48 mouse cellular contexts compared by ENCODE assay signal in genomic region chr7:126541661-126542060, GRCm38 (mm10). TPM values are rescaled to one million over a fixed set of nuclear protein-coding genes. Genes with fewer than 3 reads are reported as not detected.
"Had no signal": no experiment of that assay in that cellular context is flagged by ENCODE, and none has a peak within 500 bp of the region (broad histone marks: within the 10 kb centered on the region; RNA-seq: fewer than 3 reads in every experiment).

No protein-coding gene starts in this region.

- ATAC-seq: hindbrain, embryonic 16.5 days; hindbrain, postnatal 0 days; inflammation-experienced regulatory T-cells, adult 6 months; intestine, embryonic 15.5 days; intestine, embryonic 16.5 days; intestine, postnatal 0 days had no signal

- H3K9me3 ChIP-seq: heart, embryonic 12.5 days; heart, embryonic 13.5 days; heart, embryonic 15.5 days; hindbrain, embryonic 10.5 days; hindbrain, embryonic 12.5 days; hindbrain, embryonic 13.5 days; hindbrain, embryonic 15.5 days; intestine, embryonic 15.5 days; kidney, embryonic 15.5 days had no signal

- DNase-seq: heart, adult 2 months; heart, postnatal 10 days; heart, postnatal 14 days; kidney, adult 11 months; kidney, adult 18-20 months; kidney, adult 2 months; kidney, adult 8-10 months; kidney, adult 9 months; kidney, postnatal 10 days; kidney, postnatal 14 days; kidney, postnatal 25 days; kidney, postnatal 36 days; kidney, postnatal 4 days; layer of hippocampus, adult 9-11 months; layer of hippocampus, postnatal 36 days had no signal

- H3K4me1 ChIP-seq: heart, embryonic 13.5 days; heart, embryonic 15.5 days; hindbrain, embryonic 10.5 days; hindbrain, embryonic 12.5 days; hindbrain, embryonic 13.5 days; hindbrain, embryonic 15.5 days; intestine, embryonic 15.5 days; kidney, embryonic 15.5 days had no signal

- H3K9ac ChIP-seq: heart, embryonic 12.5 days; heart, embryonic 13.5 days; heart, embryonic 15.5 days; hindbrain, embryonic 12.5 days; hindbrain, embryonic 13.5 days; hindbrain, embryonic 14.5 days; hindbrain, embryonic 15.5 days; intestine, embryonic 15.5 days; kidney, embryonic 15.5 days had no signal

- H3K27ac ChIP-seq: heart, adult 2 months; heart, embryonic 13.5 days; heart, embryonic 15.5 days; hindbrain, embryonic 10.5 days; hindbrain, embryonic 12.5 days; hindbrain, embryonic 13.5 days; hindbrain, embryonic 14.5 days; hindbrain, embryonic 15.5 days; hindbrain, postnatal 0 days; intestine, embryonic 15.5 days; kidney, embryonic 15.5 days; kidney, postnatal 0 days; layer of hippocampus, adult 2 months; left cerebral cortex, adult 2 months had no signal

- H3K4me3 ChIP-seq: heart, adult 2 months; heart, embryonic 12.5 days; heart, embryonic 13.5 days; heart, embryonic 15.5 days; hindbrain, embryonic 10.5 days; hindbrain, embryonic 12.5 days; hindbrain, embryonic 13.5 days; hindbrain, embryonic 15.5 days; intestine, embryonic 15.5 days; kidney, embryonic 15.5 days; layer of hippocampus, adult 2 months; left cerebral cortex, adult 2 months had no signal

- H3K4me2 ChIP-seq: heart, embryonic 11.5 days; heart, embryonic 12.5 days; heart, embryonic 13.5 days; heart, embryonic 15.5 days; hindbrain, embryonic 12.5 days; hindbrain, embryonic 13.5 days; hindbrain, embryonic 14.5 days; hindbrain, embryonic 15.5 days; intestine, embryonic 15.5 days; kidney, embryonic 15.5 days had no signal

RNA-seq across cellular contexts. Expression of gene Il27, which starts 53.1 kb away (rescaled TPM):
- total RNA-seq: heart, adult 2 months; heart, adult 8-10 months; heart, postnatal 10 days; heart, postnatal 14 days; heart, postnatal 25 days; layer of hippocampus, adult 18-20 months; layer of hippocampus, adult 2 months; layer of hippocampus, adult 8-10 months; layer of hippocampus, postnatal 10 days; layer of hippocampus, postnatal 14 days; layer of hippocampus, postnatal 25 days; layer of hippocampus, postnatal 36 days; left cerebral cortex, adult 18-20 months; left cerebral cortex, adult 2 months had no signal
- polyA plus RNA-seq: heart, adult 2 months; heart, embryonic 11.5 days; heart, embryonic 12.5 days; heart, embryonic 13.5 days; heart, embryonic 14.5 days; heart, embryonic 16.5 days; heart, postnatal 0 days; hindbrain, embryonic 10.5 days; hindbrain, embryonic 11.5 days; hindbrain, embryonic 12.5 days; hindbrain, embryonic 13.5 days; hindbrain, embryonic 14.5 days; hindbrain, embryonic 15.5 days; hindbrain, embryonic 16.5 days; hindbrain, postnatal 0 days; inflammation-experienced regulatory T-cells, adult 6 months; intestine, embryonic 14.5 days; intestine, embryonic 15.5 days; intestine, embryonic 16.5 days; intestine, postnatal 0 days; kidney, embryonic 14.5 days; kidney, embryonic 15.5 days; kidney, postnatal 0 days had no signal
